Mouse (Mus musculus) forebrain, embryonic 16.5 days (tissue): ENCODE results near the gene Ambra1. TPM values are rescaled to one million over a fixed set of nuclear protein-coding genes. Genes with fewer than 3 reads are reported as not detected.
A peak's percentile ranks its signal among the peaks of the same experiment; 100 is the strongest.

ENCODE experiments used
- ATAC-seq: fragments of 200-750 bp; cut with Nextera tagmentation; 2 replicates; pipeline ENCODE4 v1.8.0; 2017; ENCODE audit warnings: mild to moderate bottlenecking, moderate library complexity
- H3K27ac ChIP-seq: fragments of 300-500 bp; sonication (generic); 2 replicates; pipeline ENCODE4 v1.5.1; 2014; ENCODE audit warnings: low read length, control low read depth
- H3K27me3 ChIP-seq: fragments of 300-500 bp; sonication (generic); replicated peaks from 2 replicates; pipeline ENCODE4 v1.6.1; 2014; ENCODE audit warnings: low read length; ENCODE audit not compliant: control insufficient read depth, insufficient read depth
- H3K36me3 ChIP-seq: fragments of 300-500 bp; sonication (generic); 2 replicates; pipeline ENCODE4 v1.6.1; 2014; ENCODE audit not compliant: control insufficient read depth, insufficient read depth
- H3K4me1 ChIP-seq: fragments of 300-500 bp; sonication (generic); replicated peaks from 2 replicates; pipeline ENCODE4 v1.6.1; 2014; ENCODE audit warnings: low read length; ENCODE audit not compliant: control insufficient read depth, insufficient read depth
- H3K4me2 ChIP-seq: fragments of 300-500 bp; sonication (generic); 2 replicates; pipeline ENCODE4 v1.6.1; 2014; ENCODE audit warnings: mild to moderate bottlenecking, low read length, control low read depth
- H3K4me3 ChIP-seq: fragments of 300-500 bp; sonication (generic); replicated peaks from 2 replicates; pipeline ENCODE4 v1.5.1; 2014; ENCODE audit warnings: mild to moderate bottlenecking, low read length, control low read depth
- H3K9ac ChIP-seq: fragments of 300-500 bp; sonication (generic); replicated peaks from 2 replicates; pipeline ENCODE4 v1.6.1; 2014; ENCODE audit warnings: low read depth, low read length, control low read depth
- H3K9me3 ChIP-seq: fragments of 300-500 bp; sonication (generic); 2 replicates; pipeline ENCODE4 v1.6.1; 2016; ENCODE audit warnings: low read length; ENCODE audit not compliant: control insufficient read depth
- WGBS: fragments of 180-500 bp; shearing (Covaris S2); extraction: QIAGEN DNeasy Blood & Tissue Kit; methylation state at CpG from one replicate; pipeline ENCODE4 v1.1.7; 2014; 5-methylcytosine and 5-hydroxymethylcytosine counted together
- polyA plus RNA-seq: library from polyadenylated mRNA; unstranded; fragments of >200 nt; fragmentation: Nextera tagmentation; extraction: Ambion mirVana; gene quantifications from 2 replicates; pipeline ENCODE4 v1.2.1, GENCODE M21; 2015

Gene Ambra1
- polyA plus RNA-seq, 1 experiment from 2014 or later: 25.5 TPM

DNA sequence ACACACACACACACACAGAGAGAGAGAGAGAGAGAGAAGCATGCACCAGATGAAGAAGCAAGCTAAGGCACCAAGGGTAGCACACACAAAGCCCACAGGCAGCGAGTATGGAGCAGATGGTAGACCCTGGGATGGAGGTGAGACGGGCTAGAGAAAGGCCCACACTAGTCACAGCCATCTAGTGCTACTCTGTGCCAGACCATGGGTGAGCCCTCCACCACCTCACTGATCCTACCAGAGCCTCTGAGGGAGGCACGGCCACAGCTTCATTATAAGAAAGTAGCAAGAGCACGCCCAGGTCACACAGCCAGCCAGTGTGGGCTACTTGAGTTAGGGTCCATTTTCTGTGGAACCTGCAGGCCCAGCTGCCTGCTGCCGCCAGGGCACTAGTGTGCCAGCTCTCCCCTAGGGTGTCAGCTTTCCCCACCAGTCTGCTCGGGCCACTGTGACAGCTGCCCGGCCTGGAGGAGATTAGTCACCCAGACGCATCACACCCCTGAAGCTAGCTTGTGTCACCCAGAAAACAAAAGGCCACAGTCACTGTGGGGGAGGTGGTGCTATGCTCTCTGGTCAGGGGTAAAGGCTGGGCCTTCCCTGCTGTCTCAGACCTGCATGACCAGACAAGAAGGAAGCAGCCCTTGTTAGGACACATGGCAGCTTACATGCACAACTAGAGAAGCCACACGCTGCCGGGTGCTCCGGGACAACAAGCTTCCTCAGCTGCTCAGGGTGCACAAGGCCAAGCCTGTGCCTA is 217.6 kb downstream of the Ambra1 start:
- 45% methylated on average over 11 of the region's 11 CpGs for WGBS
- ATAC-seq: 0 out of 2 replicates have a peak, but pooled peaks have one; percentile 7
- peaks cover 41% of the 10 kb centered on the region for H3K4me1 ChIP-seq
- H3K27ac ChIP-seq: 0 out of 2 replicates have a peak overlapping the region, but pooled peaks have one; percentile 24
- no peak overlapping the region for H3K4me3 ChIP-seq
- 0 out of 2 replicates have a peak overlapping the region, but pooled peaks have one; percentile 23 for H3K9ac ChIP-seq
- H3K27me3 ChIP-seq: no peaks in the 10 kb centered on the region
- no peaks in the 10 kb centered on the region for H3K36me3 ChIP-seq
- H3K4me2 ChIP-seq: no peak overlapping the region
- no peaks in the 10 kb centered on the region for H3K9me3 ChIP-seq

DNA sequence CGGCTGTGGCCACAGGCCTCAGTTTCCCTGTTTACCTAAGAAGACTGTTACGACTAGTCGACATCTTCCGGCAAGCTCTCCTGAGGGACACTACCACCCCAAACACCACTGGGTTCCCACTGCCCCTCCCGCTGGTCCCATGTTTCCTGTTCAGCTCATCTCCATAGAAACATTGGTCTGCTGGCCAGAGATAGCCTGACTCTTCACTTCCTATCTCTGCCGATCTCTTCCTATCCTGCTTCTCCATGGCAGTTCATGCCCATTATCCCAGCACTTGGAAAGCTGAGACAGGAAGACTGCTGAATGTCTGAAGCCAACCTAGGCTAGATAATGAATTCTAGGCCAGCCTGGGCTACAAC is 218.2 kb downstream of the Ambra1 start:
- Histone ChIP-seq H3K27ac (0 out of 2 replicates have a peak overlapping the region, but pooled peaks have one; percentile 24), H3K36me3 (no peaks in the 10 kb centered on the region), H3K9me3 (no peaks in the 10 kb centered on the region), H3K4me2 (no peak overlapping the region), H3K9ac (no peak overlapping the region), H3K4me3 (no peak overlapping the region), H3K4me1 (peaks cover 41% of the 10 kb centered on the region), H3K27me3 (no peaks in the 10 kb centered on the region)
- no peak for ATAC-seq
- WGBS: 86% methylated on average over 6 of the region's 6 CpGs

DNA sequence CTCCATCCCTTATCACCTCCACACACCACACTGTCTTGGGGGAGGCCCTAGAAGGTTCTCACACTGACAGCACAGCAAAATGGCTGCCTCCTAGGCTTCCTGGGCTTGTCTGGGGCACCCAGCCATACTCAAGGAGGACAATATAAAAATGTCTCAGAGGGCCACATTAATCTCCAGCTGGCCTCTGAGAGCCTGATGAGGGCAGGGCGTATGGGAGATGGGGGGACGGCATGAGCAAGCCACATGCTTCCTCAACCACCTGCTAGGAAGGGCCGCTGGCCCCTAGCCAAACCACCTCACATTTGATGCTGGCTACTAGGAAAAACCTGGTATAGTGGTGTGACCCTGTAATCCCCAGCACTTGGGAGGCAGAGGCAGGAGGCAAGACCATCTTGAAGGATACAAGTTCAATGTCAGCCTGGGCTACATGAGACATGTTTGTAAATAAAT is 218.9 kb downstream of the Ambra1 start:
- Histone ChIP-seq H3K4me1 (peaks cover 43% of the 10 kb centered on the region), H3K4me2 (no peak overlapping the region), H3K9me3 (no peaks in the 10 kb centered on the region), H3K4me3 (no peak overlapping the region), H3K36me3 (no peaks in the 10 kb centered on the region), H3K27ac (no peak overlapping the region), H3K9ac (no peak overlapping the region), H3K27me3 (no peaks in the 10 kb centered on the region)
- ATAC-seq: no peak
- 67% methylated on average over 3 of the region's 3 CpGs for WGBS

DNA sequence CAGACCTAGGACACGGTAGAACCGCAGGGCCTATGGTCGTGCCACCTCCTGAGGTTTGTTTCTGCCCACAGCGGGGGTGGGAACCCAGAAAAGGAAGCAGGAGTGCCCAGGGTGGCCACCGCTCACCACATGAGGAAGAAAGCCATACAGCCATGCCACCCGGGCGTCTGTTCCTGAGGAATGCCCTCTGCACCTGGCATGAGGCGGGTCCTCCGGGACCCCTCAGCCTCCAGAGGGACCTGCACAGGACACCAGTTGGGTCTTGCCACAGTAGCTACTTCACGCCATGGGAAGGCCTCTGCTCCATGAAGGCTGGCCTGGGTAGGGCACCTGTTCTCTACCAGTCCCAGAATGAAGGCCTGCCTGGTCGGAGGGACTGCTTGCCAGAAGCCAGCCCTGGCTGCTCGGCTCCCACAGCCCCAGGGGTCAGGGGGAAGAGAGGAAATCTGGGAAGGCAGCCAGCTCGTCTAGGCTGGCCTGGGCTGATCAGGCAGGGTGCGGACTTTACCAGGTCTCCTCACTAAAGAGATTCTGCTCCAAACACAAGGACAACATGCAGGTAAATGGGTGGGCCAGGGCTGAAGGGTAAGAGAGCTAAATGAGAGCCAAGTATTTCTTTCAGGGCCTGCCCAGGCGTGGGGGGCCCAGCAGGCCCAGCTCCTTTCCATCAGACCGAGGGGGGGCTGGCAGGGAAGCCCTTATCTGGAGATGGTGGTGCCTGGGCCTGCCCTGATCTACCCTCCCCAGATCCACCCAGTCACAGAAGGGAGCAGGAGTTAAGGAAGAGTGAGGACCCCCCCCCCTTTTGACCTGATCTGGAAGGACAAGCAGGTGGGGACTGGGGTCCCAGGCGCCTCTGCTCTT is 219.7 kb downstream of the Ambra1 start:
- peaks cover 43% of the 10 kb centered on the region for H3K4me1 ChIP-seq
- H3K9me3 ChIP-seq: no peaks in the 10 kb centered on the region
- ATAC-seq: peak; percentile 15
- peak overlapping the region; percentile 65 for H3K27ac ChIP-seq
- no peaks in the 10 kb centered on the region for H3K36me3 ChIP-seq
- 62% methylated on average over 17 of the region's 17 CpGs for WGBS
- peak overlapping the region; percentile 32 for H3K4me2 ChIP-seq
- H3K27me3 ChIP-seq: no peaks in the 10 kb centered on the region
- H3K4me3 ChIP-seq: no peak overlapping the region
- peak overlapping the region; percentile 9 for H3K9ac ChIP-seq

DNA sequence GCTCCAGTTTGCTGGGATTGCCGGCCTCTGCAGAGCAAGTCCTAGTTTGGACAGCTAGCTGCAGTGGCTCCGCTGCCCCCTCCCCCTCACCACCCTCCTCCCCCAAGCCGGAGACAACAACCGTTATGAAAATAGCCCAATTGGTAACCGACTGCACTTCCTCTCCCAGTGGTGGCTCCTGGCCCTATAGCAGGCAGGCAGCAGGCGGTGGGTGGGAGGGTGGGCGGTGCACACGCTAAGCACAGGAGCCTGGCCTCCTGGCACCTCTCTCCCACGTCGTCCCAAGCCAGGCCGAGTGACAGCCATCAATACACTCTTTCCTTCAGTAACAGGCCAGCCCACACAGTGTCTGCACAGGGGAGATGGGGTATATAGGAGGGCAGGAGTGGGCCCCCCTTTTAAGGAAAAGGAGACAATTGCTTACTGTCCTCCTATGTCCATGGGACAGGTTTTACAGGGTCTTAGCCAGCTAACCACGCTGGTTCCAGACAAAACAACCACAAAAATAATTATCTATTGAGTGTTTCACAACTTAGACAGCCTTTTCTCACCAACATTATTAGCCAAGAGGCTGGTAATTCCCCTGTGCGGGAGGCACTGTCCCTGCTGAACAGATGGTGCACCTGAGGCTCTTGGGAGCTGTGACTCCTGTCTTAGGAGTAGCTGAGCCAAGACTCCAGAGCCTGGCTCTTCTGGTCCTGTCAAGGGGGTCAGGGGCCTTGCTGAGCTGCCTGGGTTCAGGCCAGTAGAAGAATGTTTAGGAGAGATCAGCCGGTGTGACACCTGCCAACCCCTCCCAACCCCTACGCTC is 220.5 kb downstream of the Ambra1 start:
- H3K27ac ChIP-seq: peak overlapping the region; percentile 65
- H3K36me3 ChIP-seq: no peaks in the 10 kb centered on the region
- 9% methylated on average over 15 of the region's 15 CpGs for WGBS
- peaks cover 49% of the 10 kb centered on the region for H3K4me1 ChIP-seq
- peak overlapping the region; percentile 9 for H3K9ac ChIP-seq
- H3K27me3 ChIP-seq: no peaks in the 10 kb centered on the region
- ATAC-seq: peak; percentile 86
- H3K9me3 ChIP-seq: no peaks in the 10 kb centered on the region
- H3K4me2 ChIP-seq: peak overlapping the region; percentile 32
- no peak overlapping the region for H3K4me3 ChIP-seq

DNA sequence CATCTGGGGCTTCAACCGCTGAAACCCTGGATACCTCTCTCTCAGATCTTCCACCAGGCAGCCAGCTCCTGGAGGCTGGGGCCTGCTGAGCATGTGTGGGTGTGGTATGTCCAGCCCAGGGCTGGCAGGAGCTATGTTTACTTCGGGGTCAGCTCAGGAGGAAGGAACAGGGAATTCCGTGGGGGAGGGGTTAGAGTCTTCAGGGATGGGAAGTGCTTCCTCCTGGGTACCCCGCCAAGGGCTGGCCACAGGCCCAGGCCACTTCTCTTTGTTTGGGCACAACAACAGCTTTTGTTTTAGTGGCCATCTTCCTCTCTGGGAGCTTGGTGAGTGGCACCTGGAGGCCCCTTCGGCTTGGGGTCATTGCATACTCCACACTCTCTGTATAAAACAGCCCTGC is 223.9 kb downstream of the Ambra1 start:
- 25% methylated on average over 5 of the region's 5 CpGs for WGBS
- no peak overlapping the region for H3K4me3 ChIP-seq
- no peaks in the 10 kb centered on the region for H3K9me3 ChIP-seq
- H3K36me3 ChIP-seq: no peaks in the 10 kb centered on the region
- ATAC-seq: no peak
- H3K4me2 ChIP-seq: no peak overlapping the region
- no peak overlapping the region for H3K9ac ChIP-seq
- no peak overlapping the region for H3K27ac ChIP-seq
- no peaks in the 10 kb centered on the region for H3K27me3 ChIP-seq
- peaks cover 47% of the 10 kb centered on the region for H3K4me1 ChIP-seq

DNA sequence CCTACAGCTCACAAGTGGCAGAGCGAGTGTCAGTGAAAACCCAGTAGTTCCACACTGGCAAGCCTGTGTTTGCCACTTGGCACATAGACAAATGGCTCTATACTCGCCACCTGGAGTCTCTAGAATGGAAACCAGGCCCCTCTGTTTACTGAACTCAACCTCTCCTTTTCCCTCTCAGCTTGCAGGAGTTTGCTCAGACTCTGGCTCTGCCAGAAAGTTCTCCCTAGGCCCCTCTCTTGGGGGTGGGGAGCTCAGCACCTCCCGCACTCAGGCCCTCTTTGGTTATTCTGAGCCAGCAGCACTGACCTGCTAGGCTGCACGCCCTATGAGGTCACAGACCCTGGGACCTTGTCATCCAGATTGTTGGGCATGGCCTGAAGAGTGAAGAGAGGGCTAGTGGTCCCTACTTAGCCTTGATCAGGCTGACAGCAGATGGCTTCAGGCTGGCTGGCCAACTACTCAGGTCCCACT is 225.2 kb downstream of the Ambra1 start:
- Histone ChIP-seq H3K4me2 (no peak overlapping the region), H3K36me3 (no peaks in the 10 kb centered on the region), H3K27ac (no peak overlapping the region), H3K4me3 (no peak overlapping the region), H3K9me3 (no peaks in the 10 kb centered on the region), H3K27me3 (no peaks in the 10 kb centered on the region), H3K9ac (no peak overlapping the region), H3K4me1 (peaks cover 43% of the 10 kb centered on the region)
- ATAC-seq: no peak
- 74% methylated on average over 4 of the region's 4 CpGs for WGBS

DNA sequence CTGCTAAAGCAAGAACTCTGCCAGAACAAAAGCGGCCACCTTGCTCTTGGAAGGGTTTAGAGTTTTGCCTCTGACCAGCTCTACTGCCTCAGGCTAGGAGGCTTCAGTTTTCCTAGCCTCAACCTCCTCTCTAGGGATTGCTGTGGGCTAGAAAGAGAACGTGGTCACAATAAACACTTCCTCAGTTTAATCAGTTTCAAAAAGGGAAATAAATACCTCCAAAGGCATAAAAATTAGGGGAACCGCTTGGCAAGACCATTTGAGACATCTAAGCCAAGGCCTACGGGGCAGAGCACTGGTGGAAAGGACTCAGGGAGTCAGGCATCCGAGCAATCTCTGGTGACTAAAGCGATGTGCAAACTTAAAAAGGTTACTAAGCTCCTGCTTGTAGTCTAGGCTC is 225.9 kb downstream of the Ambra1 start:
- Histone ChIP-seq H3K9ac (no peak overlapping the region), H3K36me3 (no peaks in the 10 kb centered on the region), H3K27me3 (no peaks in the 10 kb centered on the region), H3K4me1 (peaks cover 36% of the 10 kb centered on the region), H3K27ac (no peak overlapping the region), H3K9me3 (no peaks in the 10 kb centered on the region), H3K4me3 (no peak overlapping the region), H3K4me2 (no peak overlapping the region)
- WGBS: 86% methylated on average over 6 of the region's 6 CpGs
- ATAC-seq: no peak
